Mouse (Mus musculus) limb, embryonic 11.5 days (tissue): Measurements from ENCODE around the gene Dnah11. TPM values are rescaled to one million over a fixed set of nuclear protein-coding genes. Genes with fewer than 3 reads are reported as not detected.
"Not testable (repeated sequence)": the region's sequence is repeated elsewhere in the genome, so short reads cannot be mapped to it uniquely, and the experiment has no call there.

Source experiments
- ATAC-seq: fragments of 200-750 bp; cut with Nextera tagmentation; 2 replicates; pipeline ENCODE4 v1.8.0; 2017; ENCODE audit warnings: low read depth; ENCODE audit not compliant: insufficient number of reproducible peaks, low FRiP score, low TSS enrichment
- DNase-seq: peaks from one replicate; pipeline ENCODE4 v3.0.0-alpha.2; 2015; ENCODE audit warnings: low spot score
- H3K27ac ChIP-seq: fragments of 300-500 bp; sonication (generic); replicated peaks from 2 replicates; pipeline ENCODE4 v1.5.1; 2014; ENCODE audit warnings: low read depth, mild to moderate bottlenecking, low read length
- H3K27me3 ChIP-seq: fragments of 300-500 bp; sonication (generic); 2 replicates; pipeline ENCODE4 v1.6.1; 2014; ENCODE audit warnings: mild to moderate bottlenecking, low read length, mixed read lengths; ENCODE audit not compliant: control insufficient read depth, insufficient read depth
- H3K36me3 ChIP-seq: fragments of 300-500 bp; sonication (generic); 2 replicates; pipeline ENCODE4 v1.6.1; 2014; ENCODE audit warnings: mild to moderate bottlenecking, low read length, moderate library complexity, mixed read lengths; ENCODE audit not compliant: control insufficient read depth, insufficient read depth
- H3K4me1 ChIP-seq: fragments of 300-500 bp; sonication (generic); 2 replicates; pipeline ENCODE4 v1.6.1; 2014; ENCODE audit warnings: low read length, mixed read lengths; ENCODE audit not compliant: control insufficient read depth, insufficient read depth
- H3K4me2 ChIP-seq: fragments of 300-500 bp; sonication (generic); 2 replicates; pipeline ENCODE4 v1.6.1; 2014; ENCODE audit warnings: low read depth, mild to moderate bottlenecking, moderate library complexity; ENCODE audit not compliant: severe bottlenecking
- H3K4me3 ChIP-seq: fragments of 300-500 bp; sonication (generic); 2 replicates; pipeline ENCODE4 v1.5.1; 2014; ENCODE audit warnings: low read depth, low read length
- H3K9ac ChIP-seq: fragments of 300-500 bp; sonication (generic); 2 replicates; pipeline ENCODE4 v1.6.1; 2014; ENCODE audit warnings: mild to moderate bottlenecking, low read length
- H3K9me3 ChIP-seq: fragments of 300-500 bp; sonication (generic); 2 replicates; pipeline ENCODE4 v1.6.1; 2016; ENCODE audit warnings: low read length; ENCODE audit not compliant: control insufficient read depth
- WGBS: fragments of 180-500 bp; shearing (Covaris S2); extraction: QIAGEN DNeasy Blood & Tissue Kit; methylation state at CpG from one replicate; pipeline ENCODE4 v1.1.7; 2014; 5-methylcytosine and 5-hydroxymethylcytosine counted together
- polyA plus RNA-seq: library from polyadenylated mRNA; unstranded; fragments of >200 nt; fragmentation: Nextera tagmentation; extraction: Ambion mirVana; gene quantifications from 2 replicates; pipeline ENCODE4 v1.2.1, GENCODE M21; 2014

Dnah11 gene
- polyA plus RNA-seq, 1 experiment from 2014 or later, result 0.19 TPM

DNA sequence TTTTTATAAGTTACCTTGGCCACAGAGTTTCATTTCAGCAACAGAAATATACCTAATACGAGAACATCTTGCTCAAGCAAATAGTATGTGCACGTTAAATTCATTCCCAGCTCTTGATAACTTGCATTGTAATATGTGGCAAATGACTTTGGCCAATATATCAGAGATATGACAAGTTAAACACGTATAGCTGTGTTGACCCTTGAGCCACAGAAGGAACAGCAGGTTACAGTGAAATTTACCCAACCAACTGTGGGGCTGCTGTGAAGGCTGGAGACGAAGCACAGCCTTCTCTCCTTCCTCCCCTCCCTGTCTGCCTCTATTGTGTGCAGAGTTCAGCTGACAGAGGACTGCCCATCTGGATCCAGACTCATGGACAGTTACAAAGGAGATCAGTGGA lies 297.5 kb downstream of the Dnah11 start:
- H3K4me2 ChIP-seq, H3K27ac ChIP-seq, H3K4me3 ChIP-seq, DNase-seq, H3K9ac ChIP-seq, H3K9me3 ChIP-seq, H3K27me3 ChIP-seq, ATAC-seq, H3K36me3 ChIP-seq, H3K4me1 ChIP-seq: not testable (repeated sequence)
- 68% methylated on average over 1 of the region's 4 CpGs for WGBS

DNA sequence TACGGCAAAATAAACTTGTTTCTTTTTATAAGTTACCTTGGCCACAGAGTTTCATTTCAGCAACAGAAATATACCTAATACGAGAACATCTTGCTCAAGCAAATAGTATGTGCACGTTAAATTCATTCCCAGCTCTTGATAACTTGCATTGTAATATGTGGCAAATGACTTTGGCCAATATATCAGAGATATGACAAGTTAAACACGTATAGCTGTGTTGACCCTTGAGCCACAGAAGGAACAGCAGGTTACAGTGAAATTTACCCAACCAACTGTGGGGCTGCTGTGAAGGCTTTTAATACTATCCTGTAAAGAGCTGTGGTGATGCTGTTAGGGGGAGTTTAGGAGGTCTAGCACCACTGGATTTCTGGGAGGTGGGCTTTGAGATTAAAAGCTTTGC lies 298.0 kb downstream of the Dnah11 start:
- H3K4me1 ChIP-seq, H3K36me3 ChIP-seq, H3K27ac ChIP-seq, H3K4me2 ChIP-seq, H3K27me3 ChIP-seq, H3K9ac ChIP-seq, H3K4me3 ChIP-seq, H3K9me3 ChIP-seq, DNase-seq, ATAC-seq: not testable (repeated sequence)
- WGBS, result no CpG with 5 or more reads among the region's 4 CpGs

GRCm38 (mm10) chr12:117887422-117887821 lies 311.4 kb downstream of the Dnah11 start:
- WGBS, result 75% methylated on average over 3 of the region's 3 CpGs

GRCm38 (mm10) chr12:117884627-117885026 lies 314.2 kb downstream of the Dnah11 start:
- Histone ChIP-seq H3K27ac (no peak overlapping the region), H3K9me3 (no peaks in the 10 kb centered on the region), H3K4me2 (no peak overlapping the region), H3K36me3 (no peaks in the 10 kb centered on the region; the same call in 1 of the 2 replicates), H3K4me3 (no peak overlapping the region), H3K27me3 (no peaks in the 10 kb centered on the region), H3K4me1 (no peaks in the 10 kb centered on the region), H3K9ac (no peak overlapping the region)
- no peak for DNase-seq
- 88% methylated on average over 2 of the region's 2 CpGs for WGBS
- ATAC-seq, result no peak

More at GRCm38 (mm10) chr12:117887422-117887821, 311.4 kb downstream of the Dnah11 start:
- no peaks in the 10 kb centered on the region for H3K27me3 ChIP-seq
- no peaks in the 10 kb centered on the region for H3K36me3 ChIP-seq
- no peak overlapping the region for H3K27ac ChIP-seq
- H3K4me2 ChIP-seq, result no peak overlapping the region
- H3K4me1 ChIP-seq, result no peaks in the 10 kb centered on the region
- DNase-seq (no peak), ATAC-seq (no peak)
- no peaks in the 10 kb centered on the region for H3K9me3 ChIP-seq
- H3K9ac ChIP-seq, result no peak overlapping the region
- no peak overlapping the region for H3K4me3 ChIP-seq

GRCm38 (mm10) chr12:117878341-117878740 lies 320.5 kb downstream of the Dnah11 start:
- peaks cover 10% of the 10 kb centered on the region for H3K36me3 ChIP-seq
- no peak overlapping the region for H3K9ac ChIP-seq
- no peaks in the 10 kb centered on the region for H3K4me1 ChIP-seq
- no peaks in the 10 kb centered on the region for H3K27me3 ChIP-seq
- H3K4me2 ChIP-seq, result no peak overlapping the region
- no peak overlapping the region for H3K4me3 ChIP-seq
- DNase-seq, result no peak
- no peak overlapping the region for H3K27ac ChIP-seq
- ATAC-seq, result no peak
- no peaks in the 10 kb centered on the region for H3K9me3 ChIP-seq
- WGBS, result 96% methylated on average over 13 of the region's 13 CpGs

- Histone ChIP-seq H3K4me3 (no peak overlapping the region), H3K4me1 (no peaks in the 10 kb centered on the region), H3K27ac (no peak overlapping the region), H3K9me3 (no peaks in the 10 kb centered on the region; the same call in 1 of the 2 replicates), H3K27me3 (no peaks in the 10 kb centered on the region), H3K36me3 (peaks cover 24% of the 10 kb centered on the region), H3K4me2 (no peak overlapping the region), H3K9ac (no peak overlapping the region)
- 90% methylated on average over 5 of the region's 5 CpGs for WGBS
- ATAC-seq (no peak), DNase-seq (no peak)
These were observed 326.6 kb downstream of the Dnah11 start for GRCm38 (mm10) chr12:117872265-117872664.

DNA sequence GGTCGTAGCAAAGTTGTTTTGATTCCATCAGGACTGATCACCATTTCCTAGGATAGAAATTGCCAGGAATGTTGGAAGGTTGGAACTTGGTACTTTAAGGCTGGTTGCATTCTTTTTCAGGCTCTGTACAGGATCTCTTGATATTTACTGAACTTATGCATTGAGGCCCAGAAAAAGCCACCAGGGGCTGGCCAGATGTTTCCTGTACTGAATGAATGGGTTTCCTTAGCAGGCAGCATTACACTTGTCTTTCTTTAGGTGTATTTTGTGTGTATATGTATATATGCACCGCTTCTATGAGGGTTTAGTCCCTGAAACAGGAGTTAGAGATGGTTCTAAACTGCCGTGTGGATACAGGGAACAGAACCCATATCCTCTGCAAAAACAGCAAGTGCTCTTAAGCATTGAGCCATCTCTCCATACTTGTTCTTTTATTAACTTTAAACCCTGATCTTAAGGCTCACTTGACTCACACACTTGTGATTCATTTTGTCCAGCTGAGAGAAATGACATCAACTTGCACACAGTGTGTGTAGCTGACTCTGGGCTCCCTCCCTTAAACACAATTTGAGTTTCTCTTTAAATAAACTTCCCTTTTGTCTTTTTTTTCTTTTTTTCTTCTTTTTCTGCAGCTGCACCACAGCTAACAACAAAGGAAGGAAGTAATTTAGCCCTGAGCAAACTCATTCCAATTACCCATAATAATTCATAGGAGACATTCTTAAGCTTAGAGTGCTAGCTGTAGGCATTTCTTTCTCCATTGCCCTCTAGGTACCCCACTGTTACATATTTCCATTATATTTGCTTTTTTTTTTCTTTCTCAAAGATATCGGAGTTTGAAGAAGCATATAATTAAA lies 330.9 kb downstream of the Dnah11 start:
- no peak for DNase-seq
- no peak for ATAC-seq
- Histone ChIP-seq H3K4me3 (no peak overlapping the region), H3K9ac (no peak overlapping the region), H3K4me2 (no peak overlapping the region), H3K27ac (no peak overlapping the region), H3K9me3 (no peaks in the 10 kb centered on the region; the same call in 1 of the 2 replicates), H3K4me1 (no peaks in the 10 kb centered on the region; the same call in 1 of the 2 replicates), H3K36me3 (peaks cover 14% of the 10 kb centered on the region; the same call in 1 of the 2 replicates), H3K27me3 (no peaks in the 10 kb centered on the region)
- WGBS, result 86% methylated on average over 4 of the region's 4 CpGs

GRCm38 (mm10) chr12:117862655-117863054 lies 336.2 kb downstream of the Dnah11 start:
- Histone ChIP-seq H3K9me3 (no peaks in the 10 kb centered on the region), H3K9ac (no peak overlapping the region), H3K4me2 (no peak overlapping the region), H3K27ac (no peak overlapping the region), H3K4me1 (no peaks in the 10 kb centered on the region; the same call in 1 of the 2 replicates), H3K36me3 (0 out of 2 replicates have a peak, but pooled peaks cover 2% of the 10 kb centered on the region), H3K4me3 (no peak overlapping the region), H3K27me3 (no peaks in the 10 kb centered on the region)
- ATAC-seq, result no peak
- WGBS, result 78% methylated on average over 5 of the region's 5 CpGs
- DNase-seq, result no peak
